Mouse (Mus musculus) CH12.LX (cell line): ENCODE data around the gene Atrip. TPM values are rescaled to one million over a fixed set of nuclear protein-coding genes. Genes with fewer than 3 reads are reported as not detected.
A peak's percentile ranks its signal among the peaks of the same experiment; 100 is the strongest.

Source experiments
- DNase-seq: peaks from one replicate; pipeline ENCODE4 v3.0.0-alpha.2; 2013; ENCODE audit errors: extremely low read depth
- H3K27ac ChIP-seq: 2 replicates; pipeline ENCODE4 v1.5.1; 2012; ENCODE audit warnings: low read depth, mild to moderate bottlenecking, control low read depth, moderate library complexity; ENCODE audit not compliant: insufficient read depth
- H3K27me3 ChIP-seq: replicated peaks from 2 replicates; pipeline ENCODE3; 2012; ENCODE audit warnings: inconsistent platforms
- H3K36me3 ChIP-seq, 2 experiments: replicated peaks in 1 of 2; 2 replicates each; pipeline versions ENCODE3 to v1.6.1; 2012; ENCODE audit warnings: inconsistent platforms in 1 of 2, low read length in 1 of 2, mild to moderate bottlenecking in 1 of 2, mixed read lengths in 1 of 2, moderate library complexity in 1 of 2; ENCODE audit not compliant: control insufficient read depth in 1 of 2, insufficient read depth in 1 of 2
- H3K4me1 ChIP-seq, 2 experiments: 2 replicates each; pipeline ENCODE4 v1.6.1; 2012; ENCODE audit warnings: inconsistent platforms in 1 of 2, moderate library complexity in 1 of 2; ENCODE audit not compliant: insufficient read depth in 2 of 2, control insufficient read depth in 1 of 2
- H3K4me2 ChIP-seq: 2 replicates; pipeline ENCODE4 v1.6.1; 2012; ENCODE audit warnings: low read depth, mild to moderate bottlenecking, control low read depth; ENCODE audit not compliant: poor library complexity, insufficient read depth, severe bottlenecking
- H3K4me3 ChIP-seq, 3 experiments: fragments of 150-350 bp in 1 of 3; sonication (generic) in 1 of 3; replicated peaks in 1 of 3; 2 replicates each; pipeline versions ENCODE3 to v1.5.1; 2011 to 2012; ENCODE audit warnings: low read depth in 2 of 3, low read length in 2 of 3, mild to moderate bottlenecking in 2 of 3, moderate library complexity in 2 of 3, control low read depth in 1 of 3, improper control_type of control experiment in 1 of 3, inconsistent platforms in 1 of 3, mixed read lengths in 1 of 3; ENCODE audit not compliant: poor library complexity in 1 of 3
- H3K79me2 ChIP-seq: replicated peaks from 2 replicates; pipeline ENCODE4 v1.6.1; 2012; ENCODE audit warnings: mild to moderate bottlenecking, moderate library complexity; ENCODE audit not compliant: control insufficient read depth, poor library complexity, insufficient read depth, severe bottlenecking; ENCODE audit errors: extremely low read depth
- H3K9ac ChIP-seq: 2 replicates; pipeline ENCODE4 v1.6.1; 2012; ENCODE audit warnings: low read depth, mild to moderate bottlenecking, control low read depth, moderate library complexity; ENCODE audit not compliant: insufficient read depth
- H3K9me3 ChIP-seq: replicated peaks from 2 replicates; pipeline ENCODE3; 2012; ENCODE audit warnings: low read length, inconsistent platforms, mixed read lengths
- CTCF ChIP-seq, 2 experiments: IDR thresholded peaks in 1 of 2; conservative IDR thresholded peaks in 1 of 2; 2 replicates each; pipeline ENCODE4 v1.5.1; 2011 to 2012; ENCODE audit warnings: low read depth in 2 of 2, low read length in 2 of 2, improper control_type of control experiment in 1 of 2, inconsistent platforms in 1 of 2, mild to moderate bottlenecking in 1 of 2, moderate library complexity in 1 of 2
- E2F4 ChIP-seq: IDR thresholded peaks from 2 replicates; pipeline ENCODE4 v1.6.1; 2011; ENCODE audit warnings: low read depth, low read length, improper control_type of control experiment; ENCODE audit not compliant: insufficient replicate concordance
- ELF1 ChIP-seq: IDR thresholded peaks from 2 replicates; pipeline ENCODE4 v1.6.1; 2014; ENCODE audit warnings: low read depth, mild to moderate bottlenecking, inconsistent platforms, low read length, improper control_type of control experiment
- EP300 ChIP-seq: IDR thresholded peaks from 2 replicates; pipeline ENCODE4 v1.6.1; 2011; ENCODE audit warnings: low read length, improper control_type of control experiment
- GABPA ChIP-seq: IDR thresholded peaks from 2 replicates; pipeline ENCODE4 v1.6.1; 2012; ENCODE audit warnings: low read depth, low read length, improper control_type of control experiment, inconsistent platforms; ENCODE audit not compliant: insufficient replicate concordance
- HCFC1 ChIP-seq: IDR thresholded peaks from 2 replicates; pipeline ENCODE4 v1.6.1; 2012; ENCODE audit warnings: low read depth, mild to moderate bottlenecking, inconsistent platforms, low read length, improper control_type of control experiment
- IRF4 ChIP-seq: IDR thresholded peaks from 2 replicates; pipeline ENCODE4 v1.6.1; 2014; ENCODE audit warnings: low read depth, mild to moderate bottlenecking, inconsistent platforms, low read length, improper control_type of control experiment
- JUND ChIP-seq: conservative IDR thresholded peaks from 2 replicates; pipeline ENCODE4 v1.6.1; 2011; ENCODE audit warnings: low read depth, low read length, improper control_type of control experiment
- KAT2A ChIP-seq: IDR thresholded peaks from 2 replicates; pipeline ENCODE4 v1.6.1; 2012; ENCODE audit warnings: low read length, improper control_type of control experiment, inconsistent platforms; ENCODE audit not compliant: insufficient replicate concordance
- MAX ChIP-seq: IDR thresholded peaks from 2 replicates; pipeline ENCODE4 v1.6.1; 2011; ENCODE audit warnings: low read length, improper control_type of control experiment
- MAZ ChIP-seq: IDR thresholded peaks from 2 replicates; pipeline ENCODE4 v1.6.1; 2012; ENCODE audit warnings: low read depth, mild to moderate bottlenecking, inconsistent platforms, low read length, improper control_type of control experiment, moderate library complexity
- MEF2A ChIP-seq: IDR thresholded peaks from 2 replicates; pipeline ENCODE4 v1.6.1; 2014; ENCODE audit warnings: low read depth, mild to moderate bottlenecking, inconsistent platforms, low read length, improper control_type of control experiment, borderline replicate concordance
- MYC ChIP-seq: IDR thresholded peaks from 2 replicates; pipeline ENCODE4 v1.6.1; 2011; ENCODE audit warnings: low read depth, mild to moderate bottlenecking, improper control_type of control experiment, low read length
- NRF1 ChIP-seq: IDR thresholded peaks from 2 replicates; pipeline ENCODE4 v1.6.1; 2014; ENCODE audit warnings: low read depth, mild to moderate bottlenecking, inconsistent platforms, low read length, improper control_type of control experiment, moderate library complexity
- POLR2A ChIP-seq: IDR thresholded peaks from 2 replicates; pipeline ENCODE4 v1.6.1; 2011; ENCODE audit warnings: low read depth, mild to moderate bottlenecking, improper control_type of control experiment, low read length
- RCOR1 ChIP-seq: conservative IDR thresholded peaks from 2 replicates; pipeline ENCODE4 v1.6.1; 2012; ENCODE audit warnings: low read depth, mild to moderate bottlenecking, inconsistent platforms, low read length, improper control_type of control experiment
- TBP ChIP-seq: conservative IDR thresholded peaks from 2 replicates; pipeline ENCODE4 v1.6.1; 2011; ENCODE audit warnings: low read depth, low read length, improper control_type of control experiment
- TCF12 ChIP-seq: IDR thresholded peaks from 2 replicates; pipeline ENCODE4 v1.6.1; 2014; ENCODE audit warnings: low read depth, mild to moderate bottlenecking, inconsistent platforms, low read length, improper control_type of control experiment
- UBTF ChIP-seq: IDR thresholded peaks from 2 replicates; pipeline ENCODE4 v1.6.1; 2012; ENCODE audit warnings: low read depth, mild to moderate bottlenecking, inconsistent platforms, low read length, improper control_type of control experiment, moderate library complexity
- ZC3H11A ChIP-seq: IDR thresholded peaks from 2 replicates; pipeline ENCODE4 v1.6.1; 2012; ENCODE audit warnings: low read depth, mild to moderate bottlenecking, inconsistent platforms, low read length, improper control_type of control experiment
- ZKSCAN1 ChIP-seq: IDR thresholded peaks from 2 replicates; pipeline ENCODE4 v1.6.1; 2012; ENCODE audit warnings: low read depth, inconsistent platforms, low read length, improper control_type of control experiment, borderline replicate concordance
- dilution Hi-C: fragments of 300-500 bp; cut with MboI; formaldehyde crosslinking; loops from 2 replicates; pipeline ENCODE4 v1.14.3; 2020; ENCODE audit warnings: low sequenced_read_pairs; ENCODE audit not compliant: extremely low pct_unique_long_range_greater_than_20kb, extremely low pct_ligation_motif_present
- in situ Hi-C: fragments of 300-500 bp; cut with MboI; formaldehyde crosslinking; loops from 3 replicates; pipeline ENCODE4 v1.14.3; 2019; ENCODE audit warnings: low sequenced_read_pairs, low pct_ligation_motif_present, low pct_unique_long_range_greater_than_20kb, mixed read lengths
- polyA plus RNA-seq: library from polyadenylated mRNA; unstranded; fragments of >175 nt; gene quantifications from 2 replicates; pipeline ENCODE4 v1.2.1, GENCODE M21; 2012; ENCODE audit warnings: low read depth; ENCODE audit not compliant: insufficient read length
- total RNA-seq, 2 experiments: library from RNA; depleted of rRNA; stranded (reverse); fragments of 300-350 nt in 1 of 2; fragments of >200 nt in 1 of 2; gene quantifications; 2 replicates each; pipeline ENCODE4 v1.2.3; 2012 to 2014

The Atrip gene
- total and polyA plus RNA-seq, 3 experiments = 17.6 to 24.1 (median 18.0) TPM

- H3K4me3 ChIP-seq = peak overlapping the region; percentile 63 to 77 (median 69)
- no peaks in the 10 kb centered on the region for H3K79me2 ChIP-seq
- no peak overlapping the region for H3K27ac ChIP-seq
- H3K9ac ChIP-seq = peak overlapping the region; percentile 46; the same call in 1 of the 2 replicates
- H3K9me3 ChIP-seq = no peaks in the 10 kb centered on the region
- peak overlapping the region; percentile 69 for H3K4me2 ChIP-seq
- peaks cover 0 to 14% of the 10 kb centered on the region in 2 experiments for H3K36me3 ChIP-seq
- TF ChIP-seq MYC (no peak), TCF12 (no peak), JUND (no peak), ELF1 (no peak), EP300 (no peak), MAX (no peak), GABPA (no peak), HCFC1 (no peak), ZC3H11A (no peak), ZKSCAN1 (no peak), MEF2A (no peak), E2F4 (no peak), CTCF (conservative IDR thresholded peaks at IDR 0.05 in 1 of 2, IDR thresholded peaks at IDR 0.05 in 1 of 2; ENCODE audit: low read depth in 2 of 2, low read length in 2 of 2) (no peak), IRF4 (no peak), TBP (no peak), POLR2A (no peak), UBTF (no peak), RCOR1 (no peak)
- no peak for DNase-seq
- in situ Hi-C loops = no loop called here
- peaks cover 16 to 21% of the 10 kb centered on the region in 2 experiments for H3K4me1 ChIP-seq
- no peaks in the 10 kb centered on the region for H3K27me3 ChIP-seq
- dilution Hi-C loops = no loop called here
These were observed 35.0 kb downstream of the Atrip start for GRCm38 (mm10) chr9:109038901-109039364.

- dilution Hi-C loops (no loop called here), in situ Hi-C loops (no loop called here)
- Histone ChIP-seq H3K9me3 (no peaks in the 10 kb centered on the region), H3K4me1 (peaks cover 16 to 21% of the 10 kb centered on the region in 2 experiments), H3K36me3 (peaks cover 0 to 14% of the 10 kb centered on the region in 2 experiments), H3K4me2 (peak within 1 kb of the TSS; percentile 69), H3K27ac (no peak within 1 kb of the TSS), H3K9ac (peak within 1 kb of the TSS; percentile 46), H3K27me3 (no peaks in the 10 kb centered on the region), H3K4me3 (peak within 1 kb of the TSS; percentile 63 to 77 (median 69)), H3K79me2 (no peaks in the 10 kb centered on the region)
- no peak for DNase-seq
- TF ChIP-seq NRF1 = no peak
- TF ChIP-seq TCF12 = peak; percentile 5; the same call in 1 of the 2 replicates
- TF ChIP-seq POLR2A = peak; percentile 55
- TF ChIP-seq KAT2A = 0 out of 2 replicates have a peak, but pooled peaks have one; percentile 19
- TF ChIP-seq MAZ = peak; percentile 99
- peak; percentile 53; the same call in 1 of the 2 replicates for TF ChIP-seq ELF1
These were observed 35.6 kb downstream of the Atrip start, which contains the start of gene Shisa5 for GRCm38 (mm10) chr9:109038086-109038895. TSS of gene Shisa5 (plus strand) at chr9:109038565.
